Mouse (Mus musculus): ENCODE measurements around the gene Nr2f2.

Nr2f2 gene

GRCm38 (mm10) chr7:70349981-70350670, 16.4 kb downstream of the Nr2f2 start:
- DNase-seq, result no peak

DNA sequence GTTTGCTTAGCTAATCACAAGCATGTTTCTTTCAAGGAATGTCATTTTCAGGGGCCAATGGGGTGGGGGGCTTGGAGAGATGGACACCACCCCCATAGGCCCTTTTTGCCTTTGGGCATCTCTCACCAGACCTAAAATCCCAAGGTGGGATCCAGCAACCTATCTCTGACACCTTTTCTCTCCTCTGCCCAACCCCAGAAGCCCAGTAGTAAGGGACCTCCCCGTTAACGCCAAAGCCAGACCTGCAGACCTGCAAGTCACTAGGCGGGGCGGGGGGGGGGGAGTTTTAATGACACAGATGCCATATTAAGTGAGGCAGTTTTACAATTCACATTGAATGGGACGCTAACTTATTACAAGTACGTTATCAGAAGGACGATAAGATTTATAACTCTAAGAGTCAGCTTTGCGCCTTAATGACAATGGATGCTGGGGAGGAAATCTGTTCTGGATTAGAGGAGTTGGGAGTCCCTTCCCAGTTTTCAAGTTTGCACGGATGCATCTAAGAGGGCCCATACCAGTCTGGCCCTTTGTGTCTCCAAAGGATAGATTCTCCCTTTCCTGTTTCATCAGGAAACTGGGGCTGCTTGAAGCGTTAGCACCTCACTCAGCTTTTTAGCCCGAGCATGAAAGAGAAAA, 17.4 kb downstream of the Nr2f2 start:
- DNase-seq, result no peak

DNA sequence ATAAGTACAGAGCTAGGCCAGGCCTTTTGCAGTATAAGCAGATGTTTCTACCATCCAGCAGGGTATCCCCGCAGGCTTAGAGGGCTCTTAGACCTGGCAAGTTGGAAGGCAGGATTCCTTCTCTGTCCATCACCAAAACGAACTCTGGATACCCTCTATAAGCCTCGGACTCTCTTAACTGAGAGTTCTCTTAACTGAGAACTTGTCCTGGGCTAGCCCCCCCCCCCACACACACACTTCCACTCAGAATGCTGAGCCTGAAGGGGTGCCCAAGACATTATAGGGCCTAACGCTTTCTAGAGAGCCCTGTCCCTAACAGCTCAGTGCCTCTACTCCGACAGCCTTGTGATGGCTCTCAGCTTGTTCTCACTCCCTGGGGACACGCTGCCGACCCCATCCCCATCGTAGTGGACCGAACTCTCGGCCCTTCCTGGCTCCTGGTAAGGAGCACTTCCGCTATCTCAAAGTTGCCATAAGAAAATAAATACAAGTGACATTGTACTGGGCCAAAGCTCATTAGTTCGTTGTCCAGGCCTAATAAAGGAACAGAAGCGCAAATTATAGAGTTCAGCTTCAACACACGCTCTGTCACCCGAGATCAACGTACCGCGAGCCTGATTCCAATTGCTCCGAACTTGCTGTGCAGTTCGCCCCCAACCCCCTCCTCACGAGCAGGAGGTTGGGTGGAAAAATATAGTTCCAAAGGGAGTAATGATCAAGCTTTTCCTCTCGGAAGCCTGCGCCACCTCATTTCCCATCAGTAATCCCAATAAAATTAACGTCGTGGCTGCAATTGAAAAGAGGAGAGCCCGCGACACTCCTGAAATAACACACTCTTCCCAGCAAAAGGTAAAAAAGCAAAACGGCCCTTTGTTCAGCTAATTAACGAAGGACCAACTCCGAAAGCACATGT, 18.2 kb downstream of the Nr2f2 start:
- DNase-seq, result no peak

GRCm38 (mm10) chr7:70347618-70347958, 18.9 kb downstream of the Nr2f2 start:
- no peak for DNase-seq

GRCm38 (mm10) chr7:70346951-70347617, 19.5 kb downstream of the Nr2f2 start:
- no peak for DNase-seq

DNA sequence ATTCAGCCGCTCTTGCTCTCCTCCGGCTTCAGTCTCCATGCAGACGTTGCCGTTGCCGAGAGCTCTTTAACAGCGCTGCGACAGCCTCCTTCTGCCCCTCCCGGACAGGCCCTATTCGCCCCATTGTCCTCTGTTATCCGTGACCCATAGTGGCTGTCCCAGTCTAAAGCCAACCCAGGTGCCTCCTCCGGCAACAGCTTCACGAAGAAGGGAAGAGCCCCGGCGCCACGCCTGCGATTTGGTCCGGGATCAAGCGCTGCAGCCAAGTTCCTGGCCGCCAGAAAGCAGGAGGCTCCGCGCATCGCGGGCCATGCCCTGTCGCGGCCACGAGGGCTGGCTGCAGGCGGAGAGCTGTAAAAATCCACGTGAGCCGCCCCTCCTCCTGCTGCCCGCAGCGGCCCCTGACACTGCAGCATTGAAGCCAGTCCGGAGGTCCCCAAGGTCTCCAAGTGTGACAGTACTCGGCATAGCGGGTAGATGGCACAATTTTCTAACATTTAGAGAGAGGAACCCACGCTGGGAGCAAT, 20.5 kb downstream of the Nr2f2 start:
- no peak for DNase-seq

- no peak for DNase-seq
Measured at GRCm38 (mm10) chr7:70343426-70343825, 23.1 kb downstream of the Nr2f2 start.

GRCm38 (mm10) chr7:70342771-70343170, 23.8 kb downstream of the Nr2f2 start:
- DNase-seq, result no peak

DNA sequence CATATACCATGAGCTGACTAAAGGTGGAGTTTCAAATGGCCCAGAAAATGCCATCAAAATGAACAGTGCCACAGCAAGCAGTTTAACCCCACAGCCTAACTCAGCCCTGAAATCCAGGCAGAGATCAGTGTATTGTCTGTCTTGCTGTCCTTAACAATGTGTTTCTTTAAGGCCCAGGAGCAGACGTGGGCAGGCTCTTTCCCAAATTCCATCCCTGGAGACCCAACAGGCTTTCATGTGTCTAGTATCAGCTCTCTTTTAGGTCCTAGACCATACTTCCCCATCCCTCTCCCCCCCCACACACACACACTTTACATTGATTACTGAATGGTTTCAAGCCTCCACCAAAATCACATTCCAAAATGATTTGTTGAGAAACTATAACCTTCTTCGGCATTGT, 24.5 kb downstream of the Nr2f2 start:
- no peak for DNase-seq

DNA sequence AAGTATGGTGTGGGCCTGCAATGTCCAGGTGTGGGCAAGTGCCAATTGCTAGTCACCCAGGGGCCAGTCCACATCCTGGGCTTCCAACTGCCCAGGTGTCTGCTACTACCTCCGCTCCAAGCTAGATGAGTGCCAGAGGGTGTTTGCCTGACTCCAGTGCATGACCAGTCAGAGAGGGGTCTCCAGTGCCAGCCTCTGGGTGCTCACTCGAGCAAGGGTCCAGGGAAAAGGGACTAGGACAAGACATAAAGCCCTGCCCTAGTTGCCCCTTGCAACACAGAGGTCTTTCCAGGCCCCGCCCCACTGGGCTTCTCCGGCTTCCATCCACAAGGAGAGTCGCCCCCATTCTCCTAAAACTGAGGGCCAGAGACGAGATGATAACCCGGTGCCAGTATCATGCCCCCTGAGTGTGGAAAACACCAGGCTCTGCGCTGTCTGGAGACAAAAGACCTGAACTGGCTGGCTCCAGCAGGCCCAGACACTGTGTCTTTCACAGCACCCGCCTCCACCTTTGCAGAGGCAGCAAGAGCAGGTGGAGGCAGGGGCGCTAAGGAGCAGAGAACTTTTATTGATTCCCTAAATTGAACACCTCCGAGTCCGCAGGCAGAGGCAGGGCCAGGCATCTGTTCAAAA, 26.4 kb downstream of the Nr2f2 start:
- no peak for DNase-seq

- no peak for DNase-seq
Measured at GRCm38 (mm10) chr7:70338265-70338640, 28.3 kb downstream of the Nr2f2 start.

GRCm38 (mm10) chr7:70337581-70338264, 28.8 kb downstream of the Nr2f2 start:
- no peak for DNase-seq

DNA sequence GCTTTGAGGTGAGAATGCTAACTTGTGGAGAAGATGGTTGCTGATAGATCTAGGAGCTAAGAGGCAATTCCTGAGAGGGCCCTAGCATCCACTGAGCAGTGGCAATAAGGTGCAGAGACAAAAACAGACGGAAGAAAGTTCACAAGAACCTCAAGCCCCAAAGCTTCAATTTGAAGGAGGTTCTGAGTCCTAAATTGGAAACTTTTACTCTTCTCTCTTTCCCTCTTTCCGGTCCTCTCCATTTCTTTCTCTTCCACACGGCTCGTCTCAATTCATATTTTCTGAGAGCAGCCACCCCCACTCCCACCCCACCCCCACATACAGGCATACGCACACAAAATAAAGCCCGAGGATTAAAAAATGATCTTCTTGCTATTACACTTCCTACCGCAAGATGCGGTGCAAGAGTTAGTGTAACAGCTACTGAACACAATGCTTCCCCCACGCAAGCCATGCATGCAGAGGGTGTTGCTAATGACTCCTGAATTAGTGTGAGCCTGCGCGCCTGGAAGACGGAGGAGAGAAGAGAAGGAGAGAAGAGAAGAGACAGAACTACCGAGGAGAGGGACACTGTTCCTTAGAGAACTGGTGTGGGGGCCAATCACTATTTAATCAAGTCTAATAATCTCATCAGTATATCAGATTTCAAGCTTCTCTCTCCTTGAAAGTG, 29.8 kb downstream of the Nr2f2 start:
- DNase-seq, result no peak

DNA sequence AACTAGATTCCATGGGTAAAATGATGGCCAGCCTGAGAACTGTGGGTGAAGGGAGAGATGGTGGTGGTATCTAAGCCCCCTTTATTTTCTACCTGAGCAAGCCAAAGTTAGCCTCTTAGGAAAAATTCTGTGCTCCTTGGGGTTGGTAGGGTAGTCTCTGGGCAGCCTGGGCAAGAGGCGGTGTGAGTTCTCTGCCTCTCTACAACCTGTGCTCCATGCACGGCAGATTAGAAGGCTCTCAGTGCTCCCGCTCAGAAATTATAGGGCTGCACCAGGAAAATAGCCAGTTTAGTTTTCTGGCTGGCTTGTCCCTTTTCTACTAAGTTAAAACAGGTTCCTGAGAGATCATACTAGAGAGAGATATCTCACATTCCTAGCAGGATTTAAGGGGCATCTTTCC, 30.4 kb downstream of the Nr2f2 start:
- DNase-seq, result no peak

- no peak for DNase-seq
Measured at GRCm38 (mm10) chr7:70335411-70335810, 31.1 kb downstream of the Nr2f2 start.

DNA sequence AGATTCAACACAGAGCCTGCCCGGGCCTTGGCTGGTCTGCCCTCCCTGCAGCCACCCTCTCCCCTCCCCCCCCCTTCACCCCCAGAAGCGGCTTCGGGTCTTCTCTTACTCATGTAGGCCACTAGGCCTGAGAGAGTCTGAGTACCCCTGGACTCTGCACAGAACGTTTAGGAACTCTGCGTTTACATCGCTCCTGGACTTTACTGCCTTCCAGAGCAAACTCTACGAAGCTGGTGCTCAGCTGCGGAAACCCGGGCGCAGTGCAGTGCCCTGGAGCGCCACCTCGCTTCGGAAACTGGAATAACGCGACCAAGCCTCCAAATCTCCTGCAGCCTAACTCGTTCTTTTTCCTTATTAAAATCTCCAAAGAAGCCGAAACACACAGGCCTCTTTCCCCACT, 31.7 kb downstream of the Nr2f2 start:
- no peak for DNase-seq

DNA sequence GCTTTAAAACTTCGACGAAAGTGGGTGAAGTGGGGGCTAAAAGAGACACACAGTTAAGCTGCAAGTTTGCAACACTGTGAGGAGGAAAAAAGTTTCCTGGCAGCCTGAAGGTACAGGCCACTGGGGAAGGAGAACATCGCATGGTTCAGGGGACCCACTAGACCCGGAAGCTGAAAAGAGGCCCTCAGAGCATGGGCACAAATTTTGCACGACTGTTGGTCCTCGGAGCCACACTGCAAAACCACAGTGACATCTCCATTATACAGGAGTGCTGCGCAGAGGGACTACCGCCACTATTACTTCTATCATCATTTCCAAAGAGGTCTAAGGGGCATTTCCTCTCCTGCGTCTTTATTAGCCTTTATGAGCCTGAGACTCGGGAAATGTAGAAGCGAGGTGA, 32.7 kb downstream of the Nr2f2 start:
- DNase-seq, result no peak

GRCm38 (mm10) chr7:70332926-70333664, 33.4 kb downstream of the Nr2f2 start:
- no peak for DNase-seq

DNA sequence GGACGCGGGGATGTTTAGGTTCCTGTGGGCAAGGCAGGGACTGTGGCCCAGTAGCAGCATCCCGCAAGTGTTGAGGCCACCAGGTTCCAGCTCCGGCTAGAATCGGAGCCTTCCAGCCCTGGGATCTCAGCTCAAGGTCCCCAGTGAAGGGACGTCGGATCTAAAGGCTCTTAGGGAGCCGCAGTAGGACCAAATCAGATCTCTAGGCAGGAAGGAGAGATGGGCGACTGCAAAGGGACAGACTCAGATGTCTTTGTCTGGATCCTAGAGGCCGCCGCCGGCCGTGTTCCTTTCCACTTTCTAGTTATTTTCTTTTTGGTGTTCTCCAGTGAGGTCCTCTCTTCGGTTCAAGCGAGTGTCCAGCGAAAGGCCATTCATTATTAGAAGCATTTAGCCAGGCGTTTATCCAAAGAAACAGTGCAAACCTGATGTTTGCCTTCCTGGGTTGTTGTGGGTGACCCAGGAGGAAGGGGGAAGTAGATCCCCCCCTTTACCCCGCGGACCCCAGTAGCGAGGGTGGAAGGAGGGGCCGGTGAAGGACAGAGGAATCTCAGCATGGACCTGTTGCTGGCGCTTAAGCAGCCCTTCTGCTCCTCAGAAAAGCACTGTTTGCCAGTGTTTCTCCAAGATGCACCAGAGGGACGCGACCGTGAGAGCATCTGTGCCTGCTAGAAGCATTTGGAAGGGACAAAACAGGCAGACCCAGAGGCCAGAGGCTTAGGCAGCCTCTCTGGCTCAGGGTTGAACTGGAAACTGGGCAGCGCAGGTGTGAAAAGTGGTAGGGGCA, 34.3 kb downstream of the Nr2f2 start:
- DNase-seq, result no peak
